Mouse (Mus musculus) midbrain, embryonic 11.5 days (tissue): Measurements from ENCODE around the gene Sox13. TPM values are rescaled to one million over a fixed set of nuclear protein-coding genes. Genes with fewer than 3 reads are reported as not detected.

Source experiments
- ATAC-seq: fragments of 200-750 bp; cut with Nextera tagmentation; 2 replicates; pipeline ENCODE4 v1.8.0; 2017; ENCODE audit warnings: moderate TSS enrichment, moderate library complexity; ENCODE audit not compliant: low FRiP score
- DNase-seq: peaks from one replicate; pipeline ENCODE4 v3.0.0; 2015; ENCODE audit warnings: low spot score; ENCODE audit errors: missing footprints
- H3K27ac ChIP-seq: fragments of 300-500 bp; sonication (generic); 2 replicates; pipeline ENCODE4 v1.5.1; 2014; ENCODE audit warnings: low read depth, low read length
- H3K27me3 ChIP-seq: fragments of 300-500 bp; sonication (generic); 2 replicates; pipeline ENCODE4 v1.6.1; 2014; ENCODE audit warnings: mild to moderate bottlenecking, low read length, moderate library complexity, mixed read lengths; ENCODE audit not compliant: control insufficient read depth, insufficient read depth
- H3K36me3 ChIP-seq: fragments of 300-500 bp; sonication (generic); 2 replicates; pipeline ENCODE4 v1.6.1; 2014; ENCODE audit warnings: mild to moderate bottlenecking, low read length, moderate library complexity, mixed read lengths; ENCODE audit not compliant: control insufficient read depth, insufficient read depth
- H3K4me1 ChIP-seq: fragments of 300-500 bp; sonication (generic); 2 replicates; pipeline ENCODE4 v1.6.1; 2014; ENCODE audit warnings: low read length; ENCODE audit not compliant: control insufficient read depth, insufficient read depth
- H3K4me2 ChIP-seq: fragments of 300-500 bp; sonication (generic); 2 replicates; pipeline ENCODE4 v1.6.1; 2014; ENCODE audit warnings: mild to moderate bottlenecking, moderate library complexity
- H3K4me3 ChIP-seq: fragments of 300-500 bp; sonication (generic); 2 replicates; pipeline ENCODE4 v1.5.1; 2014; ENCODE audit warnings: low read depth, low read length
- H3K9ac ChIP-seq: fragments of 300-500 bp; sonication (generic); 2 replicates; pipeline ENCODE4 v1.6.1; 2014; ENCODE audit warnings: low read length
- H3K9me3 ChIP-seq: fragments of 300-500 bp; sonication (generic); 2 replicates; pipeline ENCODE4 v1.6.1; 2016; ENCODE audit warnings: low read length; ENCODE audit not compliant: control insufficient read depth
- WGBS: fragments of 180-500 bp; shearing (Covaris S2); extraction: QIAGEN DNeasy Blood & Tissue Kit; methylation state at CpG from one replicate; pipeline ENCODE4 v1.1.7; 2014; 5-methylcytosine and 5-hydroxymethylcytosine counted together
- polyA plus RNA-seq: library from polyadenylated mRNA; unstranded; fragments of >200 nt; fragmentation: Nextera tagmentation; extraction: Ambion mirVana; gene quantifications from 2 replicates; pipeline ENCODE4 v1.2.1, GENCODE M21; 2014

Sox13 gene
- polyA plus RNA-seq, 1 experiment from 2014 or later, result 23.9 TPM

DNA sequence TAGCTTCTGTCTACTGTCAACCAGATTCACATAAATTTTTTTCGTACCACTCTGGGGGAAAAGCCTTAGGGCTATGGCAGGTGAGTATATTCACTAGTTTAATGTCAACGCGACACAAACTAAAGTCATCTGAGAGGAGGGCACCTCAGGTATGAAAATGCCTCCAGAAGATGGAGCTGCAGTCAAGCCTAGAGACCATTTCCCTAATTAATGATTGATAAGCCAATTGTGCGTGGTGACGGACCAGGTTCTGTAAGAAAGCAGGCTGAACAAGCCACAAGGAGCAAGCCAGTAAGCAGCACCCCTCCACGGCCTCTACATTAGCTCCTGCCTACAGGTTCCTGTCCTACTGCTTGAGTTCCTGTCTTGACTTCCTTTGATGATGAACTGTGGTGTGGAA is 63.2 kb downstream of the Sox13 start:
- Histone ChIP-seq H3K4me2 (no peak overlapping the region), H3K27me3 (peaks cover 25% of the 10 kb centered on the region), H3K36me3 (no peaks in the 10 kb centered on the region), H3K27ac (no peak overlapping the region), H3K4me3 (no peak overlapping the region), H3K4me1 (peaks cover 11% of the 10 kb centered on the region), H3K9ac (no peak overlapping the region), H3K9me3 (no peaks in the 10 kb centered on the region)
- DNase-seq (no peak), ATAC-seq (no peak)
- WGBS, result 91% methylated on average over 6 of the region's 6 CpGs

DNA sequence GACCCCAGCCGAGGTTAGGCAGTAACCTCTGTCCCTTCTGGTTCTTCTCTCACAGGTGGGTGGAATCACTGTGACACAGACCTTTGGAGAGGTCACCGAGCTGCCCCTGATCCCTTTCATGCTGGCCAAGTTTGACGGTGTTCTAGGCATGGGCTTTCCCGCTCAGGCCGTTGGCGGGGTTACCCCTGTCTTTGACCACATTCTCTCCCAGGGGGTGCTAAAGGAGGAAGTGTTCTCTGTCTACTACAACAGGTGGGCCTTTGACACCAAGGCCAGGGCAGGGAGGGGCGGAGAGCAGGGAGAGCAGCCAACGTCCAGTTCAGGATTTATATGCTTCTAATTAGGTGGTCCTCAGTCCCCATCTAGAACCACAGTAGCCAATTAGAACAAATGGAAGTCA is 67.8 kb downstream of the Sox13 start:
- no peaks in the 10 kb centered on the region for H3K27me3 ChIP-seq
- ATAC-seq (no peak), DNase-seq (no peak)
- H3K9me3 ChIP-seq, result no peaks in the 10 kb centered on the region
- no peak overlapping the region for H3K27ac ChIP-seq
- no peaks in the 10 kb centered on the region for H3K36me3 ChIP-seq
- no peak overlapping the region for H3K9ac ChIP-seq
- WGBS, result 71% methylated on average over 8 of the region's 8 CpGs
- H3K4me1 ChIP-seq, result 0 out of 2 replicates have a peak, but pooled peaks cover 3% of the 10 kb centered on the region
- no peak overlapping the region for H3K4me2 ChIP-seq
- no peak overlapping the region for H3K4me3 ChIP-seq

DNA sequence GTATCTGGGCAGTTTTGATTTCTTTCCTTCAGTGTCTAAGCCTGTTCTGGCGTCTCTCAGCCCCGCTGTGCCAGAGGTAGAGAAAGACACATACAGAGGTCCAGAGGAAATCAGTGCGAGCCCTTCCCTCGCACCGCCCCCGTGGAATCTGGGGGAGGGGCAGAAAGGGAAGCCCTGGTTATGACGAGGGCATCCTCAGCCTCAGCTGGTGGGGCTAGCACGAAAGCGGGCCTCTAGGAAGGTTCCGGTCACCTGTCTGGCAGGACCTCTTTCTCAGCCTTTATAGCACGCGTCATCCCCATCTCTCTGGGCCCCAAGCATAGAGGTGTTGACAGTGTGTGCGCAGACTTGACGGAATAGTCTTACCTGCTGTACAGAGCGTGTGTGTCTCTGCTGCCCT is 68.3 kb downstream of the Sox13 start:
- Histone ChIP-seq H3K4me3 (no peak overlapping the region), H3K9ac (no peak overlapping the region), H3K27me3 (no peaks in the 10 kb centered on the region), H3K27ac (no peak overlapping the region), H3K4me2 (no peak overlapping the region), H3K4me1 (0 out of 2 replicates have a peak, but pooled peaks cover 3% of the 10 kb centered on the region), H3K9me3 (no peaks in the 10 kb centered on the region), H3K36me3 (no peaks in the 10 kb centered on the region)
- ATAC-seq (no peak), DNase-seq (no peak)
- WGBS, result 60% methylated on average over 15 of the region's 15 CpGs

DNA sequence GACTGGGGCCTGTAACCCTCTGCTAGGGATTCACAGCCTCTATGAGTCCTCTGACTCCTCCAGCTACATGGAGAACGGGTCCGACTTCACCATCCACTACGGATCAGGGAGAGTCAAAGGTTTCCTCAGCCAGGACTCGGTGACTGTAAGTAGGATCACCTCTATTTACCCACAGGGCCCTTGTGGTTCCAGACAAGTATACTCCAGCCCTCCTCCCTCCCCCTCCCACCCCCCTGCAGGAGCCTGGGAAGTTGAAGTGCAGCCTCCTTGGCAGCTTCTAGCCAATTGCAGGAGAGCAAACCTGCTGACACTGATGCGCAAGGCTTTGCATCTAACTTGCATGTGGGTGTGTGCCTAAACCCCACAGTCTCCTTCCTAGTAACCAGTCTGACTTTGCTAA is 68.7 kb downstream of the Sox13 start:
- Histone ChIP-seq H3K4me1 (0 out of 2 replicates have a peak, but pooled peaks cover 3% of the 10 kb centered on the region), H3K4me2 (no peak overlapping the region), H3K9me3 (no peaks in the 10 kb centered on the region), H3K36me3 (no peaks in the 10 kb centered on the region), H3K9ac (no peak overlapping the region), H3K4me3 (no peak overlapping the region), H3K27ac (no peak overlapping the region), H3K27me3 (no peaks in the 10 kb centered on the region)
- DNase-seq (no peak), ATAC-seq (no peak)
- WGBS, result 48% methylated on average over 5 of the region's 5 CpGs

DNA sequence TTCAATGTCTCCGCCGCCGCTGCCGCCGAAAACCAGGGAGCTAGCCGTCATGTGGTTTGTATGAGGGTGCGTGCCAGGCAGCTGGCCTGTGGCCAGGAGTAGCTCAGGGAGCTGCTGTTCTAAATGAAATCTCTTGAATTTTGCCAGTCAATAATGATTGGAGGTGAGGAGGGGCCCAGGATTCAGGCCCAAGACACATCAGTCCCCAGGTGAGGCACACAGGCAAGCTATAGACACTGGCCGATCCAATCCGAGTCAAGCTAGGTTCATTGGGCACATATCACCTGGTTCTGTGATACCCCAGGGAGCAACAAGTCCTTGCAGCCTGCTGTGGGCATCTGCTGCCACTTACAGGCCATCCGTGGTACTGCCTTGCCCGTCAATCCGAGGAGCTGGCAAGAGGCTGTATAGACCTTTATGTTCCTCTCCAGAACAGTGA is 70.8 kb downstream of the Sox13 start:
- no peaks in the 10 kb centered on the region for H3K36me3 ChIP-seq
- H3K9me3 ChIP-seq, result no peaks in the 10 kb centered on the region
- H3K27me3 ChIP-seq, result no peaks in the 10 kb centered on the region
- no peak overlapping the region for H3K27ac ChIP-seq
- 0 out of 2 replicates have a peak, but pooled peaks cover 3% of the 10 kb centered on the region for H3K4me1 ChIP-seq
- DNase-seq (peak; percentile 96), ATAC-seq (peak; percentile 57)
- H3K9ac ChIP-seq, result no peak overlapping the region
- no peak overlapping the region for H3K4me3 ChIP-seq
- no peak overlapping the region for H3K4me2 ChIP-seq
- WGBS, result 55% methylated on average over 12 of the region's 12 CpGs

DNA sequence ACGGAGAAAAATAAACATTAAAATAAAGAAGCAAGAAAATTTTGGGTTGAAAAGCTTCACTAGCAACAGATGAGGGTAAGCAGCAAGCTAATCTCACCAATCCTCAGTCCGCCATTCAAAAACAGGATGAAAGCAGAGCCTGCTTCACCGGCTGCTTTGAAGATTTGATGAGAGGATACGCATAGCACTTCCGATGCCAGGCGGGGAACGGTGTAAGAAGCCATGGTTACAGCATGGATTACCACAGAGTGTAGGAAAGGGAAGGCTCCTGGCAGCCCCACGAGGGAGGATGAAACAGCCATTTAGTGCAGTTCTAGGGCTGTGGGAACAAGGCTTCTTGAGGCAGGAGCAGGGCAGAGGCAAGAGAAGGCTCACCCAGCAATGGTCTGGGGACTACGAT is 72.4 kb downstream of the Sox13 start:
- no peak for DNase-seq

DNA sequence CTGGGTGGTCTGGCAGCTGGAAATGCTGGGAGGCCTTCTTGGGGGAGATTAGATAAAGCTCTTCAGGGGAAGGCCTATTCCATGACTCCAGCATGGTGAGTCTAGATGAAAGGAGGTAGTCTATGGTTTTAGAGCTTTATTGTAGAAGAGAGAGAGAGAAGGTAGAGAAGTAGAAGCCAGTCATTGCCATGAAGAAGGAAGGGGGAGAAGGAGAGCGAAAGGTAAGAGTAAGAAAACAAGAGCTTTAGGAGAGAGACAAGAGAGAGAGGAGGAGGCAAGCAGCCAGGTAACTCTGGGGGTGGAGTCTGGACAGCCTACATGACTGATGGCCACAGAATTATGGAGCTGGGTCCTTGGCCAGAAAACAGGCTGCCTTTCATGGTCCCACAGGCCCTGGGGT is 74.0 kb downstream of the Sox13 start, which contains the start of gene Ren1:
Gene Ren1 (plus strand): TSS at position 301 of the 400 bp plus-strand sequence.
- H3K9me3 ChIP-seq, result no peaks in the 10 kb centered on the region
- no peaks in the 10 kb centered on the region for H3K36me3 ChIP-seq
- H3K27ac ChIP-seq, result no peak within 1 kb of the TSS
- 0 out of 2 replicates have a peak, but pooled peaks cover 3% of the 10 kb centered on the region for H3K4me1 ChIP-seq
- no peak within 1 kb of the TSS for H3K9ac ChIP-seq
- H3K4me3 ChIP-seq, result no peak within 1 kb of the TSS
- no peaks in the 10 kb centered on the region for H3K27me3 ChIP-seq
- DNase-seq (no peak), ATAC-seq (no peak)
- no peak within 1 kb of the TSS for H3K4me2 ChIP-seq
- WGBS, result 96% methylated on average over 1 of the region's 1 CpGs

More for the DNA sequence above, 72.4 kb downstream of the Sox13 start:
- Histone ChIP-seq H3K9ac (no peak overlapping the region), H3K4me1 (0 out of 2 replicates have a peak, but pooled peaks cover 3% of the 10 kb centered on the region), H3K4me3 (no peak overlapping the region), H3K9me3 (no peaks in the 10 kb centered on the region), H3K36me3 (no peaks in the 10 kb centered on the region), H3K27ac (no peak overlapping the region), H3K4me2 (no peak overlapping the region), H3K27me3 (no peaks in the 10 kb centered on the region)
- ATAC-seq, result no peak
- WGBS, result 29% methylated on average over 9 of the region's 9 CpGs

DNA sequence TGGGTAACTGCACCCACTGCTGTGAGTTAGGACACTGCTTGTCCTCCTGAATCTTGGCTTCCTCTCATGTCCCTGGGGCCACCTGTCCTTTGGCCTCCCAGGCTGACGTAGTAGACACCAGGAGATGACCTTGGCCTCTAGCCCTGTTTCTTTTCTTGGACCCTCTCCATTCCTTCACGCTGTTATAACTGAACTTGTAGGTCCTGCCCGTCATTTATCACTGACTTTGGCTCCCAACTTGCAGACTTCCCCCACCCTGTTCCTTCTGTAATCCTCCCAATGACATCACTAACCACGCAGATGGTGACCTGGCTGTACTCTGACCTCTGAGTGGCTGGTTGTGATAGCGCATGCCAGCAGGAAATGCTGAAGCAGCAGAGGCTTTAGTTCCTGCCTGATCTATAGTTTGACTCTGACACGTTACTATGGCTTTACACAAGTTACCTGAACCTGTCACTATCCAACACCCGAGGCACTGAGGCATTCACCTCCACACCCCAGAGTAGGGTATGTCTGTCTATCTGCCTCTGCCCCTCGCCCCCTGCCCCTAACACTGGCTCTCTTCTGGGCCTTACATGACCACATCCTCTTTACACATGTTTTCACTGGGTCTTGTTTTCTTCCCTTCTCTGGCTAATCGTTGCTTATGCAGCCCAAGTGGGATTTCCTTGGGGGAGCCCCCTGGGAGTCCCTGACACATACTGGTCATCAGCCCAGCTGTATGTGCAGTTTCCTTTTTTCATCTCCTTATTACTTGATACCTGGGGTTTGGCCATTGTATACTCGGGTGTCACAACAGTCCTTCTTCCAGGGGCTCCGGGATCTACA is 76.3 kb downstream of the Sox13 start:
- no peaks in the 10 kb centered on the region for H3K9me3 ChIP-seq
- H3K4me3 ChIP-seq, result no peak overlapping the region
- no peak overlapping the region for H3K9ac ChIP-seq
- DNase-seq, result no peak
- H3K36me3 ChIP-seq, result no peaks in the 10 kb centered on the region
- H3K27ac ChIP-seq, result no peak overlapping the region
- H3K4me2 ChIP-seq, result no peak overlapping the region
- H3K27me3 ChIP-seq, result no peaks in the 10 kb centered on the region
- 79% methylated on average over 11 of the region's 11 CpGs for WGBS
- ATAC-seq, result no peak
- H3K4me1 ChIP-seq, result 0 out of 2 replicates have a peak, but pooled peaks cover 3% of the 10 kb centered on the region

DNA sequence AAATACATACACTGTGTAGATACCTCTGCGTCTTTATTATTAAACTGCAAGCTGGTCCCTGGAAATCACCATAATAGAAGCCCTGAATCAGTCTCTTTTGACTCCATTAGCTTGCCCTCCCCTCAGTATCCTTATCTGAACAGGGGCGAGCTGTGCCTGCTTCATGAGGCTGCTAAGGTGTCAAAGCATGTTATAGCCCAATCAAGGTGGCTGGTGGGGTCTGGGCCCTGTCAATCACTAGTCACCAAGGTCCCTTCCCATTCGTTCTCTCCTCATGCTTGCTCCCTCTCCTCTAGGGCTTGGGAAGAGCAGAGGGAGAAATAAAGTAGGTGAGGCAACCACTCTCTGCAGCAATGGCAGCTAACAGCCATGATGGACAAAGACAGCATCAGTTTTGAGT is 77.0 kb downstream of the Sox13 start:
- DNase-seq (no peak), ATAC-seq (no peak)
- no peaks in the 10 kb centered on the region for H3K36me3 ChIP-seq
- H3K9ac ChIP-seq, result no peak overlapping the region
- H3K4me3 ChIP-seq, result no peak overlapping the region
- H3K27me3 ChIP-seq, result no peaks in the 10 kb centered on the region
- 75% methylated on average over 3 of the region's 3 CpGs for WGBS
- H3K4me2 ChIP-seq, result no peak overlapping the region
- H3K4me1 ChIP-seq, result 0 out of 2 replicates have a peak, but pooled peaks cover 3% of the 10 kb centered on the region
- H3K9me3 ChIP-seq, result no peaks in the 10 kb centered on the region
- no peak overlapping the region for H3K27ac ChIP-seq
